Mouse (Mus musculus): ENCODE measurements around the gene Obscn. TPM values are rescaled to one million over a fixed set of nuclear protein-coding genes. Genes with fewer than 3 reads are reported as not detected.

Obscn gene
- polyA plus RNA-seq, 1 experiment from 2014 or later = 0.60 TPM

DNA sequence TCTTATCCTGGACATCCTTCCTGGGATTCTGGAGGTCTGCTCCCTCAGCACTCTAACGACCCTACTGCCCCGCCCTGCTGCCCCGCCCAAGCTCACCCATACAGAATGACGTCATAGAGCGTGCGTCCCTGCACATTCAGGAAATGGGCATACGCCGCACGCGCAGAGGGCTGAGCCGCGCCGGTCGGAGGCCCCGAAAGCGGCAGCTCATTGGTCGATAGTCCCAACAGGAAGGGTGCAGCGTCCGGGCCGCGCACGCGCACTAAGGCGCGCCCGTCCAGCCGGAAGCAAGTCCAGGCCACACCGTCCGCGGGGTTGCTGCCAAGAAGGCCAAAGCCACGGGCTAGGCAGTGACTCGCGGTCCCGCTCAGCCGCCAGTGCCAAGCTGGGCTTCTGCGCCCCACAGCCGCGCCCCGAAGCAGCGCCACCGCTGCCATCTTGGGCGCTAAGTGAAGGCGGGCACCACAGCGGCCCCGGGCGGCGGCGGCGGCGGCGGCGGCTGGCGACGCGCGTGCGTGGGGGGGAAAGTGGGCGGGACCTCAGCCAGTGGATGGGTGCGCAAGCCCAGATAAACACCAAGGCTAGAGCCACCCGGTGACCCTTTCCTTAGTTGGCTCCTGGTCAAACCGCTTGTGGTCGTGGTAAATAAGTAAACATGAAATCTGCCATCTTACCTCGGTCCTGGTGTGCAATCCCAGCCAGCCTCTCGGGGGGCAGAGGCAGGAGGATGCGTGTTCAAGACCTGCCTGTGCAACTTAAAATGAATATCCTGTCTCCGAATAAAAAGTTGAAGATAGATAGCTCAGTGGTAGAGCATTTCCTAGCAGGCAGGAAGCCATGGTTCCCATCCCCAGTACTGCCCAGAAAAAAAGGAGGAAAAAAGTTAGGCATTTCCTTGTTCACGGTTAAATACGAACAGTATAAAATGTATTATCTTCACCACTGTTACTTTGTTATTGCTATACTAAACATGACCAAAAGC, 27.3 kb upstream of the Obscn start, which contains the start of gene Iba57:
Gene Iba57, minus strand, starts transcription at position 485 of the 982 bp plus-strand sequence.
- ATAC-seq (replicated peaks; ENCODE audit: low FRiP score) = peak; percentile 98
- Histone ChIP-seq H3K27ac (peak within 1 kb of the TSS; percentile 99), H3K27me3 (no peaks in the 10 kb centered on the region), H3K4me1 (peaks cover 21% of the 10 kb centered on the region), H3K9me3 (replicated peaks) (no peaks in the 10 kb centered on the region), H3K4me2 (peak within 1 kb of the TSS; percentile 66), H3K9ac (peak within 1 kb of the TSS; percentile 86), H3K4me3 (replicated peaks) (peak within 1 kb of the TSS; percentile 71), H3K36me3 (0 out of 2 replicates have a peak, but pooled peaks cover 2% of the 10 kb centered on the region)
- WGBS = 2% methylated on average over 68 of the region's 68 CpGs

GRCm38 (mm10) chr11:59162443-59163254, 26.4 kb upstream of the Obscn start:
- H3K4me3 ChIP-seq (replicated peaks) = peak overlapping the region; percentile 71
- H3K4me2 ChIP-seq = peak overlapping the region; percentile 66
- H3K9ac ChIP-seq = peak overlapping the region; percentile 40
- WGBS = 52% methylated on average over 9 of the region's 9 CpGs
- ATAC-seq (replicated peaks; ENCODE audit: low FRiP score) = peak; percentile 1; the same call in 1 of the 2 replicates
- H3K4me1 ChIP-seq = peaks cover 21% of the 10 kb centered on the region
- H3K27me3 ChIP-seq = no peaks in the 10 kb centered on the region
- peaks cover 11% of the 10 kb centered on the region for H3K36me3 ChIP-seq
- H3K9me3 ChIP-seq (replicated peaks) = no peaks in the 10 kb centered on the region
- H3K27ac ChIP-seq = peak overlapping the region; percentile 99

GRCm38 (mm10) chr11:59161398-59161797, 25.2 kb upstream of the Obscn start:
- H3K9me3 ChIP-seq (replicated peaks) = no peaks in the 10 kb centered on the region
- WGBS = 75% methylated on average over 5 of the region's 5 CpGs
- no peak for ATAC-seq (replicated peaks; ENCODE audit: low FRiP score)
- H3K36me3 ChIP-seq = peaks cover 19% of the 10 kb centered on the region
- H3K27ac ChIP-seq = no peak overlapping the region
- no peak overlapping the region for H3K9ac ChIP-seq
- H3K4me2 ChIP-seq = no peak overlapping the region
- H3K4me1 ChIP-seq = peaks cover 21% of the 10 kb centered on the region
- H3K27me3 ChIP-seq = no peaks in the 10 kb centered on the region
- no peak overlapping the region for H3K4me3 ChIP-seq (replicated peaks)

GRCm38 (mm10) chr11:59159558-59159957, 23.4 kb upstream of the Obscn start:
- 88% methylated on average over 4 of the region's 4 CpGs for WGBS
- H3K4me1 ChIP-seq = peaks cover 17% of the 10 kb centered on the region
- H3K27me3 ChIP-seq = no peaks in the 10 kb centered on the region
- no peak overlapping the region for H3K4me3 ChIP-seq (replicated peaks)
- no peak overlapping the region for H3K4me2 ChIP-seq
- no peak for ATAC-seq (replicated peaks; ENCODE audit: low FRiP score)
- H3K27ac ChIP-seq = no peak overlapping the region
- H3K36me3 ChIP-seq = peaks cover 28% of the 10 kb centered on the region
- H3K9ac ChIP-seq = no peak overlapping the region
- H3K9me3 ChIP-seq (replicated peaks) = no peaks in the 10 kb centered on the region

- Histone ChIP-seq H3K9ac (no peak overlapping the region), H3K4me2 (no peak overlapping the region), H3K4me3 (replicated peaks) (no peak overlapping the region), H3K9me3 (replicated peaks) (no peaks in the 10 kb centered on the region), H3K27me3 (no peaks in the 10 kb centered on the region), H3K4me1 (peaks cover 13% of the 10 kb centered on the region), H3K36me3 (peaks cover 28% of the 10 kb centered on the region), H3K27ac (no peak overlapping the region)
- no peak for ATAC-seq (replicated peaks; ENCODE audit: low FRiP score)
- 92% methylated on average over 13 of the region's 13 CpGs for WGBS
Measured at GRCm38 (mm10) chr11:59159099-59159498, 22.9 kb upstream of the Obscn start.

DNA sequence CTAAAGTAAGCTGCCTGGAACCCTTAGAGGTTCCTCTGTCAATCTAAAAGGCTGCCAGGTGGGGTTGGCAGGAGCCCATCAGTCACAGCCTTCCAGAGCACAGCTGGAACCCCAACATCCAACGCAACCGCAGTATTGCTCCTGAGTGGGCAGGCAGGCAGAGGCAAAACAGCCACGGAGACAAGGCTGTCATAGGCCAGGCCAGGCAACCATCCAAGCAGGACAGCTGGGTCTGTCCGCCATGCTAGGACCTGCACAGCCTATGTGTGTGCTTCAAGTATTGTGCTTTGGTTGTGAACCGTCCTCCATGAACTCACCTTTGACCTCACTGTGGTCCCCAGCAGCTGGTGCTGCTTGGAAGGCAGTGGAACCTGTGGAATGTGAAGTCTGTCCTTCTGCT, 19.7 kb upstream of the Obscn start:
- Histone ChIP-seq H3K4me2 (no peak overlapping the region), H3K9me3 (replicated peaks) (no peaks in the 10 kb centered on the region), H3K4me1 (no peaks in the 10 kb centered on the region), H3K4me3 (replicated peaks) (no peak overlapping the region), H3K36me3 (peaks cover 28% of the 10 kb centered on the region), H3K27me3 (no peaks in the 10 kb centered on the region), H3K9ac (no peak overlapping the region), H3K27ac (no peak overlapping the region)
- 86% methylated on average over 5 of the region's 5 CpGs for whole genome bisulfite sequencing
- ATAC-seq (replicated peaks; ENCODE audit: low FRiP score) = no peak

DNA sequence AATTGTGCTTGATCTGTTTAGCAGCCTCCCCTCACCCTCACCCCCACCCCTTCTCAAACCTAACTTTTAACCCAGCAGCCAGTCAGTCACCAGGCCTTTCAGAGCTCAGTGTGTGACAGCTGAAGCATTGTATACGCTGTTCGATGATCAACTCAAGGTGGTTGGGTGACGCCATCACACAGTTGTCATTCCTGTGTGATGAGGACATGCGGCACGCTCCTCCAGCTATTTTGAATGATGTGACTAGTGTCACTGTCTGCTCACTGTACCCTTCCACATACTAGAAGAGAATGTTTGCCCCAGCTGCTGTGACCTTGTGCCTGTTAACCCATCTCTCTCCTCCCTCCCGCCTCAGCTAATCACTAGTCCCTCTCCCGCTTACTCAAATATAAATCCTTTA, 18.0 kb upstream of the Obscn start:
- Histone ChIP-seq H3K9me3 (replicated peaks) (no peaks in the 10 kb centered on the region), H3K9ac (no peak overlapping the region), H3K27ac (no peak overlapping the region), H3K4me2 (no peak overlapping the region), H3K4me3 (replicated peaks) (no peak overlapping the region), H3K36me3 (peaks cover 28% of the 10 kb centered on the region), H3K27me3 (no peaks in the 10 kb centered on the region), H3K4me1 (no peaks in the 10 kb centered on the region)
- 87% methylated on average over 7 of the region's 7 CpGs for WGBS
- no peak for ATAC-seq (replicated peaks; ENCODE audit: low FRiP score)

DNA sequence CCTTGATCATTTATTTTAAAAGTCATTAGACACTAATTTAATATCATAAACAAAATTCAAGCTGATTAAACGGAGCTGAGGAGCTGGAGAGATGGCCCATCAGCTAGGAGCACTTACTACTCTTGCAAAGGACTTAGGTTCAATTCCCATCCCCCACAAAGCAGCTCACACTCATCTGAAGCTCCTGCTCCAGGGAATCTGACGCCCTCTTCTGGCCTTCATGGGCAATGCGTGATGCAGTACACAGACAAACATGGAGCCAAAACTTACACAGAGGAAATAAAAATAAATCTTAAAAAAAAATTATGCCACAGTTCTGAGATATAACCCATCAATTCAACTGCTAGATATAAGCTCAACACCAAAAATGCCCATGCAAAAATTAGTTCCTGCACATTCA, 15.5 kb upstream of the Obscn start:
- no peak overlapping the region for H3K4me3 ChIP-seq (replicated peaks)
- H3K9me3 ChIP-seq (replicated peaks) = no peaks in the 10 kb centered on the region
- no peaks in the 10 kb centered on the region for H3K4me1 ChIP-seq
- peaks cover 10% of the 10 kb centered on the region; the same call in 1 of the 2 replicates for H3K36me3 ChIP-seq
- H3K27me3 ChIP-seq = no peaks in the 10 kb centered on the region
- no peak overlapping the region for H3K27ac ChIP-seq
- WGBS = 38% methylated on average over 3 of the region's 3 CpGs
- no peak for ATAC-seq (replicated peaks; ENCODE audit: low FRiP score)
- no peak overlapping the region for H3K4me2 ChIP-seq
- H3K9ac ChIP-seq = no peak overlapping the region

GRCm38 (mm10) chr11:59149302-59149701, 13.1 kb upstream of the Obscn start:
- H3K9ac ChIP-seq = no peak overlapping the region
- WGBS = 72% methylated on average over 3 of the region's 3 CpGs
- H3K36me3 ChIP-seq = no peaks in the 10 kb centered on the region
- no peaks in the 10 kb centered on the region for H3K4me1 ChIP-seq
- H3K4me2 ChIP-seq = no peak overlapping the region
- H3K27me3 ChIP-seq = no peaks in the 10 kb centered on the region
- H3K27ac ChIP-seq = no peak overlapping the region
- no peaks in the 10 kb centered on the region for H3K9me3 ChIP-seq (replicated peaks)
- ATAC-seq (replicated peaks; ENCODE audit: low FRiP score) = no peak
- H3K4me3 ChIP-seq (replicated peaks) = no peak overlapping the region

GRCm38 (mm10) chr11:59142962-59143361, 6.8 kb upstream of the Obscn start:
- H3K9ac ChIP-seq = no peak overlapping the region
- WGBS = 65% methylated on average over 5 of the region's 5 CpGs
- ATAC-seq (replicated peaks; ENCODE audit: low FRiP score) = no peak
- no peaks in the 10 kb centered on the region; the same call in 1 of the 2 replicates for H3K4me1 ChIP-seq
- H3K9me3 ChIP-seq (replicated peaks) = no peaks in the 10 kb centered on the region
- H3K4me3 ChIP-seq (replicated peaks) = no peak overlapping the region
- no peak overlapping the region for H3K27ac ChIP-seq
- no peak overlapping the region for H3K4me2 ChIP-seq
- H3K27me3 ChIP-seq = peaks cover 17% of the 10 kb centered on the region
- H3K36me3 ChIP-seq = no peaks in the 10 kb centered on the region

- Histone ChIP-seq H3K9me3 (replicated peaks) (no peaks in the 10 kb centered on the region), H3K27me3 (peaks cover 28% of the 10 kb centered on the region), H3K9ac (no peak overlapping the region), H3K4me2 (peak overlapping the region; percentile 54), H3K4me1 (no peaks in the 10 kb centered on the region; the same call in 1 of the 2 replicates), H3K27ac (no peak overlapping the region), H3K36me3 (no peaks in the 10 kb centered on the region), H3K4me3 (replicated peaks) (peak overlapping the region; percentile 24; the same call in 1 of the 2 replicates)
- 6% methylated on average over 14 of the region's 14 CpGs for WGBS
- peak; percentile 74 for ATAC-seq (replicated peaks; ENCODE audit: low FRiP score)
Measured at GRCm38 (mm10) chr11:59141772-59142370, 5.7 kb upstream of the Obscn start.
